Mouse (Mus musculus): Measurements from ENCODE around the gene Plxnb3.

The Plxnb3 gene

GRCm38 (mm10) chrX:73785666-73786065 is 28.8 kb downstream of the Plxnb3 start:
- no peak for DNase-seq (ENCODE audit: low spot score)

- DNase-seq (ENCODE audit: low spot score): peak; percentile 91
Measured at GRCm38 (mm10) chrX:73786364-73787224, 29.7 kb downstream of the Plxnb3 start, which contains the start of the genes Idh3g and Ssr4. Gene Idh3g (minus strand): TSS chrX:73786897. Gene Ssr4 (plus strand): TSS chrX:73787028.

GRCm38 (mm10) chrX:73787225-73787558 is 30.3 kb downstream of the Plxnb3 start:
- DNase-seq (ENCODE audit: low spot score): no peak

- no peak for DNase-seq (ENCODE audit: low spot score)
Measured at GRCm38 (mm10) chrX:73788501-73788900, 31.6 kb downstream of the Plxnb3 start.

GRCm38 (mm10) chrX:73793039-73793438 is 36.1 kb downstream of the Plxnb3 start:
- no peak for DNase-seq (ENCODE audit: low spot score)

- no peak for DNase-seq (ENCODE audit: low spot score)
Measured at GRCm38 (mm10) chrX:73793505-73793904, 36.6 kb downstream of the Plxnb3 start.

GRCm38 (mm10) chrX:73797511-73797910 is 40.6 kb downstream of the Plxnb3 start:
- DNase-seq (ENCODE audit: low spot score): no peak

GRCm38 (mm10) chrX:73798502-73798901 is 41.6 kb downstream of the Plxnb3 start:
- DNase-seq (ENCODE audit: low spot score): no peak

GRCm38 (mm10) chrX:73805814-73806213 is 48.9 kb downstream of the Plxnb3 start:
- DNase-seq (ENCODE audit: low spot score): no peak

GRCm38 (mm10) chrX:73815072-73815471 is 58.2 kb downstream of the Plxnb3 start:
- no peak for DNase-seq (ENCODE audit: low spot score)

- DNase-seq (ENCODE audit: low spot score): no peak
Measured at GRCm38 (mm10) chrX:73816596-73817314, 59.9 kb downstream of the Plxnb3 start.
